Mouse (Mus musculus): Measurements from ENCODE around the gene Samt1.
"Not testable (repeated sequence)": the region's sequence is repeated elsewhere in the genome, so short reads cannot be mapped to it uniquely, and the experiment has no call there.

The Samt1 gene

GRCm38 (mm10) chrX:154012540-154012939 lies at the start of gene Samt1:
Gene Samt1, minus strand, starts transcription at chrX:154012640.
- DNase-seq, result not testable (repeated sequence)

- DNase-seq, result not testable (repeated sequence)
These were observed 42.5 kb upstream of the Samt1 start, which contains the start of gene Gm10057 for GRCm38 (mm10) chrX:154054939-154055338. Gene Gm10057, minus strand, starts transcription at chrX:154055039.

- not testable (repeated sequence) for DNase-seq
These were observed 21.3 kb upstream of the Samt1 start, which contains the start of gene 4921511M17Rik for GRCm38 (mm10) chrX:154033727-154034126. Gene 4921511M17Rik, minus strand, starts transcription at chrX:154033827.

GRCm38 (mm10) chrX:153976914-153977313 lies 35.5 kb downstream of the Samt1 start:
- DNase-seq, result not testable (repeated sequence)

GRCm38 (mm10) chrX:153976467-153976866 lies 36.0 kb downstream of the Samt1 start:
- not testable (repeated sequence) for DNase-seq

- peak in 1 of 2 experiments; percentile 15 for DNase-seq
These were observed 38.0 kb downstream of the Samt1 start for GRCm38 (mm10) chrX:153974450-153974849.

GRCm38 (mm10) chrX:153952866-153953265 lies 59.6 kb downstream of the Samt1 start:
- DNase-seq, result not testable (repeated sequence)
